Mouse (Mus musculus): ENCODE data around the gene BC035947. TPM values are rescaled to one million over a fixed set of nuclear protein-coding genes. Genes with fewer than 3 reads are reported as not detected.

The BC035947 gene
- total and polyA plus RNA-seq, 3 experiments: not detected

- peak overlapping the region; percentile 62; the same call in 1 of the 2 replicates for H3K4me2 ChIP-seq (ENCODE audit: insufficient read depth, low read depth, poor library complexity, severe bottlenecking)
- TF ChIP-seq ZC3H11A (IDR thresholded peaks at IDR 0.05; ENCODE audit: low read depth, low read length) (no peak), E2F4 (IDR thresholded peaks at IDR 0.05; ENCODE audit: insufficient replicate concordance, low read depth, low read length) (no peak), USF1 (IDR thresholded peaks at IDR 0.05; ENCODE audit: low read depth, low read length) (peak; percentile 65), POLR2A (IDR thresholded peaks at IDR 0.05; ENCODE audit: low read depth, low read length) (no peak), JUN (IDR thresholded peaks at IDR 0.05; ENCODE audit: insufficient read depth, low read depth, low read length) (peak; percentile 98), ZKSCAN1 (IDR thresholded peaks at IDR 0.05; ENCODE audit: borderline replicate concordance, low read depth, low read length) (no peak), SMC3 (IDR thresholded peaks at IDR 0.05; ENCODE audit: low read depth, low read length) (no peak), HCFC1 (IDR thresholded peaks at IDR 0.05; ENCODE audit: low read depth, low read length) (no peak), BHLHE40 (IDR thresholded peaks at IDR 0.05; ENCODE audit: low read depth, low read length) (peak; percentile 83), IRF4 (IDR thresholded peaks at IDR 0.05; ENCODE audit: low read depth, low read length) (peak; percentile 98), GABPA (IDR thresholded peaks at IDR 0.05; ENCODE audit: insufficient replicate concordance, low read depth, low read length) (no peak), KAT2A (IDR thresholded peaks at IDR 0.05; ENCODE audit: insufficient replicate concordance, low read length) (no peak), MAZ (IDR thresholded peaks at IDR 0.05; ENCODE audit: low read depth, low read length) (no peak), TCF12 (IDR thresholded peaks at IDR 0.05; ENCODE audit: low read depth, low read length) (peak; percentile 61; the same call in 1 of the 2 replicates), ETS1 (conservative IDR thresholded peaks at IDR 0.05; ENCODE audit: low read depth, low read length) (peak; percentile 97), MEF2A (IDR thresholded peaks at IDR 0.05; ENCODE audit: borderline replicate concordance, low read depth, low read length) (peak; percentile 84), MAX (IDR thresholded peaks at IDR 0.05; ENCODE audit: low read length) (peak; percentile 94), RAD21 (IDR thresholded peaks at IDR 0.05; ENCODE audit: low read depth, low read length) (no peak), JUND (conservative IDR thresholded peaks at IDR 0.05; ENCODE audit: low read depth, low read length) (peak; percentile 97), MYC (IDR thresholded peaks at IDR 0.05; ENCODE audit: low read depth, low read length) (peak; percentile 96), NELFE (IDR thresholded peaks at IDR 0.05; ENCODE audit: low read depth, low read length) (no peak), PAX5 (IDR thresholded peaks at IDR 0.05; ENCODE audit: low read length) (no peak), NRF1 (IDR thresholded peaks at IDR 0.05; ENCODE audit: low read depth, low read length) (no peak), CHD1 (IDR thresholded peaks at IDR 0.05; ENCODE audit: low read depth, low read length) (no peak), ZMIZ1 (IDR thresholded peaks at IDR 0.05; ENCODE audit: low read depth, low read length) (no peak), MAFK (IDR thresholded peaks at IDR 0.05; ENCODE audit: insufficient replicate concordance, low read length) (0 out of 2 replicates have a peak, but pooled peaks have one; percentile 42), RCOR1 (conservative IDR thresholded peaks at IDR 0.05; ENCODE audit: low read depth, low read length) (peak; percentile 84), ELF1 (IDR thresholded peaks at IDR 0.05; ENCODE audit: low read depth, low read length) (no peak), EP300 (IDR thresholded peaks at IDR 0.05; ENCODE audit: low read length) (peak; percentile 98), USF2 (conservative IDR thresholded peaks at IDR 0.05; ENCODE audit: low read depth, low read length) (peak; percentile 56), MXI1 (IDR thresholded peaks at IDR 0.05; ENCODE audit: low read depth, low read length) (peak; percentile 69), ZNF384 (IDR thresholded peaks at IDR 0.05; ENCODE audit: low read depth, low read length) (peak; percentile 94), TBP (conservative IDR thresholded peaks at IDR 0.05; ENCODE audit: low read depth, low read length) (peak; percentile 30; the same call in 1 of the 2 replicates), CTCF (conservative IDR thresholded peaks at IDR 0.05 in 1 of 2, IDR thresholded peaks at IDR 0.05 in 1 of 2; ENCODE audit: low read depth in 2 of 2, low read length in 2 of 2) (no peak), UBTF (IDR thresholded peaks at IDR 0.05; ENCODE audit: low read depth, low read length) (no peak), POLR2AphosphoS2 (IDR thresholded peaks at IDR 0.05; ENCODE audit: low read depth, low read length) (no peak), CHD2 (IDR thresholded peaks at IDR 0.05; ENCODE audit: low read length) (peak; percentile 49; the same call in 1 of the 2 replicates), SIN3A (IDR thresholded peaks at IDR 0.05; ENCODE audit: low read length) (peak; percentile 75)
- peak overlapping the region; percentile 91 for H3K27ac ChIP-seq (ENCODE audit: insufficient read depth, low read depth)
- H3K4me1 ChIP-seq (ENCODE audit: control insufficient read depth in 1 of 2, insufficient read depth in 2 of 2): peaks cover 10 to 36% of the 10 kb centered on the region in 2 experiments
- no peaks in the 10 kb centered on the region for H3K9me3 ChIP-seq (replicated peaks; ENCODE audit: low read length)
- peaks cover 40 to 89% of the 10 kb centered on the region in 2 experiments for H3K36me3 ChIP-seq (replicated peaks in 1 of 2; ENCODE audit: control insufficient read depth in 1 of 2, insufficient read depth in 1 of 2, low read length in 1 of 2)
- no peaks in the 10 kb centered on the region for H3K27me3 ChIP-seq (replicated peaks)
- in situ Hi-C loops (cut with MboI; ENCODE audit: low pct_ligation_motif_present, low pct_unique_long_range_greater_than_20kb, low sequenced_read_pairs) (no loop called here), dilution Hi-C loops (cut with MboI; ENCODE audit: extremely low pct_ligation_motif_present, extremely low pct_unique_long_range_greater_than_20kb, low sequenced_read_pairs) (no loop called here)
- DNase-seq (ENCODE audit: extremely low read depth): peak; percentile 56
- no peak overlapping the region; the same call in 1 of the 2 replicates for H3K9ac ChIP-seq (ENCODE audit: insufficient read depth, low read depth)
- no peak overlapping the region for H3K4me3 ChIP-seq (replicated peaks in 1 of 3; ENCODE audit: low read depth in 2 of 3, low read length in 2 of 3, poor library complexity in 1 of 3)
- H3K79me2 ChIP-seq (replicated peaks; ENCODE audit: control insufficient read depth, extremely low read depth, insufficient read depth, poor library complexity, severe bottlenecking): 0 out of 2 replicates have a peak, but pooled peaks cover 5% of the 10 kb centered on the region
Measured at GRCm38 (mm10) chr1:78453886-78454285, 58.1 kb downstream of the BC035947 start.

Data from CH12.LX (cell line).